Mouse (Mus musculus) kidney, embryonic 15.5 days (tissue): ENCODE data around the gene Tlx2. TPM values are rescaled to one million over a fixed set of nuclear protein-coding genes. Genes with fewer than 3 reads are reported as not detected.

Experiments
- ATAC-seq: fragments of 200-750 bp; cut with Nextera tagmentation; replicated peaks from 2 replicates; pipeline ENCODE4 v1.8.0; 2017; ENCODE audit warnings: moderate TSS enrichment; ENCODE audit not compliant: low FRiP score
- H3K27ac ChIP-seq: fragments of 300-500 bp; sonication (generic); 2 replicates; pipeline ENCODE4 v1.5.1; 2015; ENCODE audit warnings: mild to moderate bottlenecking, inconsistent platforms
- H3K27me3 ChIP-seq: fragments of 300-500 bp; sonication (generic); 2 replicates; pipeline ENCODE4 v1.6.1; 2015; ENCODE audit warnings: inconsistent platforms
- H3K36me3 ChIP-seq: fragments of 300-500 bp; sonication (generic); 2 replicates; pipeline ENCODE4 v1.6.1; 2015; ENCODE audit warnings: inconsistent platforms
- H3K4me1 ChIP-seq: fragments of 300-500 bp; sonication (generic); 2 replicates; pipeline ENCODE4 v1.6.1; 2015; ENCODE audit warnings: inconsistent platforms
- H3K4me2 ChIP-seq: fragments of 300-500 bp; sonication (generic); 2 replicates; pipeline ENCODE4 v1.6.1; 2015; ENCODE audit warnings: moderate library complexity, mild to moderate bottlenecking, inconsistent platforms
- H3K4me3 ChIP-seq: fragments of 300-500 bp; sonication (generic); replicated peaks from 2 replicates; pipeline ENCODE4 v1.5.1; 2015; ENCODE audit warnings: mild to moderate bottlenecking, inconsistent platforms
- H3K9ac ChIP-seq: fragments of 300-500 bp; sonication (generic); 2 replicates; pipeline ENCODE4 v1.6.1; 2015; ENCODE audit warnings: mild to moderate bottlenecking, inconsistent platforms
- H3K9me3 ChIP-seq: fragments of 300-500 bp; sonication (generic); replicated peaks from 2 replicates; pipeline ENCODE4 v1.6.1; 2016; ENCODE audit warnings: inconsistent platforms
- whole genome bisulfite sequencing: fragments of 180-500 bp; shearing (Covaris S2); methylation state at CpG from one replicate; pipeline ENCODE4 v1.1.7; 2015; ENCODE audit warnings: mixed read lengths; 5-methylcytosine and 5-hydroxymethylcytosine counted together
- polyA plus RNA-seq: library from polyadenylated mRNA; unstranded; fragments of >200 nt; fragmentation: Nextera tagmentation; extraction: Ambion mirVana; gene quantifications from 2 replicates; pipeline ENCODE4 v1.2.1, GENCODE M21; 2015

The Tlx2 gene
- polyA plus RNA-seq, 1 experiment from 2014 or later, result 3.6 TPM

GRCm38 (mm10) chr6:83049367-83049766, 20.7 kb downstream of the Tlx2 start:
- 67% methylated on average over 10 of the region's 10 CpGs for WGBS
- no peaks in the 10 kb centered on the region for H3K9me3 ChIP-seq
- H3K4me2 ChIP-seq, result no peak overlapping the region
- ATAC-seq, result no peak
- H3K9ac ChIP-seq, result no peak overlapping the region
- H3K4me1 ChIP-seq, result peaks cover 15% of the 10 kb centered on the region
- no peak overlapping the region for H3K4me3 ChIP-seq
- peaks cover 21% of the 10 kb centered on the region for H3K36me3 ChIP-seq
- no peak overlapping the region for H3K27ac ChIP-seq
- H3K27me3 ChIP-seq, result no peaks in the 10 kb centered on the region

DNA sequence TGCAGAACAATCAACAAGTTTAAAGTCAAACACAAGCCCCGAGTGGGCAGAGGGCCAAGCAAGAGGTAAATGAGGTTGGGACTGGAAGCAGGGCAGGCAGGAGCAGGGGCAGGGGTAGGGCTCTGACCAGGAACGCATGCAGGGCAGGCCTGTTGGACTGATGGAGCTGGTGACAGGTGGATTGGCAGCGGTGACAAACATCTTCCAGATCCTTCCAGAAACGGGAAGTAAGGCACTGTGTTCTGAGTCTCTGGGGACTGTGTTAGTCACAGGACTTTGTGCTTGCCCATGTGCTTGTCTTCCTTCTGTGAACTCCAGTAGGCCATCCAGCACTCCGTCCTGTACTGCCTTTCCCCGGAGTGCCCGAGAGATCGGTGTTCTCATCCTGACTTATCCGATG, 25.4 kb downstream of the Tlx2 start:
- Histone ChIP-seq H3K9me3 (no peaks in the 10 kb centered on the region), H3K36me3 (no peaks in the 10 kb centered on the region), H3K4me2 (no peak overlapping the region), H3K4me3 (no peak overlapping the region), H3K27ac (no peak overlapping the region), H3K9ac (no peak overlapping the region), H3K4me1 (no peaks in the 10 kb centered on the region), H3K27me3 (no peaks in the 10 kb centered on the region)
- ATAC-seq, result no peak
- 76% methylated on average over 9 of the region's 9 CpGs for WGBS

DNA sequence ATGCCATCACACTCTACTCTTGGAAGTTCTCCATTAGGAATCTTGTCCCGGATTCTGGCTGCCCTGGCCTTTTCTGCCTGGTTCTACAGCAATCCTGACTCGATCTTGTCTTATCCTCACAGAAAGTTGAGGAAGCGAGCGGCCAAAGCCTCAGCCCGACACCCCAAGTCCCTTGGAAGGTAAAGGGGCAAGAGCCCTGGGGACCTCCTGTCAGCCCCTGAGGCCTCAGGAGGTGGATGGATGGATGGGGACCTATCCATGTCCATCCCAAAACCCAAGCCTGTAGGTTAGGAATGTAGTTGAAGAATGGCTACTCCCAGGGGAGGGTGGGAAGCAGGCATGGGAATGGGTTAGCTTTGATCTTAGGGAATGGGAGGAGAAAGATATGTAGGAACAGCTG, 26.1 kb downstream of the Tlx2 start:
- H3K4me1 ChIP-seq, result no peaks in the 10 kb centered on the region
- H3K27me3 ChIP-seq, result no peaks in the 10 kb centered on the region
- H3K4me2 ChIP-seq, result no peak overlapping the region
- H3K9me3 ChIP-seq, result no peaks in the 10 kb centered on the region
- no peak for ATAC-seq
- WGBS, result 91% methylated on average over 5 of the region's 5 CpGs
- no peaks in the 10 kb centered on the region for H3K36me3 ChIP-seq
- H3K27ac ChIP-seq, result no peak overlapping the region
- no peak overlapping the region for H3K4me3 ChIP-seq
- no peak overlapping the region for H3K9ac ChIP-seq

- Histone ChIP-seq H3K36me3 (no peaks in the 10 kb centered on the region), H3K4me1 (peaks cover 4% of the 10 kb centered on the region), H3K9me3 (no peaks in the 10 kb centered on the region), H3K27me3 (no peaks in the 10 kb centered on the region), H3K27ac (no peak overlapping the region), H3K4me2 (no peak overlapping the region), H3K9ac (no peak overlapping the region), H3K4me3 (no peak overlapping the region)
- 64% methylated on average over 6 of the region's 6 CpGs for whole genome bisulfite sequencing
- no peak for ATAC-seq
Observed at GRCm38 (mm10) chr6:83043561-83043960, 26.5 kb downstream of the Tlx2 start.

DNA sequence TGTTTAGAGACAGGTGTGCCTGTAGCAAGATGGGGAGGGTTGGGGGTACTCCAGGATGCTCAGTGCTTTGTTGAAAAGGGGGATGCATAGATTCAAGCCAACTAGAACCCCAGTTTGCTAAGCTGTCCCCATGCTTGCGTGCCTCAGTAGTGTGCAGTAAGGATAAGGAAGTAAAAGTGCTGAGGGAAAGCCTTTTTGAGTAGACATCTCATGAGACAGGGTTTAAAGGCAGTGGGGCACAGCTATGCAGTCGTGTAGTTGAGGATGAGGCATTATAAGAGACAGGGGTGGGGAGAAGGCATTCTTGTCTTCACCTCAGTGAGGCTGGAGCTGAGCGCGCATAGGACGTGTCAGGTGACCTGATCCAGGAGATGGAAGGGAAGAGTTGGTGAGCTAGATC, 29.5 kb downstream of the Tlx2 start:
- peaks cover 11% of the 10 kb centered on the region for H3K4me1 ChIP-seq
- no peak overlapping the region for H3K27ac ChIP-seq
- H3K4me3 ChIP-seq, result no peak overlapping the region
- WGBS, result 85% methylated on average over 5 of the region's 5 CpGs
- no peak overlapping the region for H3K9ac ChIP-seq
- no peaks in the 10 kb centered on the region for H3K36me3 ChIP-seq
- no peak overlapping the region for H3K4me2 ChIP-seq
- ATAC-seq, result no peak
- H3K27me3 ChIP-seq, result no peaks in the 10 kb centered on the region
- H3K9me3 ChIP-seq, result no peaks in the 10 kb centered on the region

DNA sequence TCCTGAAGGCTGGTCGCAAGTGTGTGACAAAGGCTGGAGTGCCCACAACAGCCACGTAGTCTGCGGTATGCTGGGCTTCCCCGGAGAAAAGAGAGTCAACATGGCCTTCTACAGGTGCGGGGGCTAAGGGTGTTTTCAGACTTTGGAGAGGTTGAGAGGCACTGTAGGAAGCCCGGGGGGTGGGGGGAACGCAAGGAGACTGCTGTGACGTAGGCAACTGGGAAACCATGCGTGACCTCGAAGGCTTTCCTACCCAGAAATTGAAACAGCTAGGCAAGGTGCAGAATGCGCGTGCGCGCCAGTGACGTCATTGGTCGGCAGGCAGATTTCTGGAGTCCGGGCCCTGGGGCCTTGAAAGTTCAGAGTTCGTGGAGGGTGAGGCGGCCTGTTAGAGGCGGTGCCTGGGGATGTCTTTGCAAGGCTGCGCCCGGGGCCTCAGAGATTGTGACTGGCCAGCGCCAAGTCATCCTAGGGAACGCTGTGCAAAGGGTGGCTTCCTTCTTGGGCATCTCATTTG, 31.5 kb downstream of the Tlx2 start:
- Histone ChIP-seq H3K27ac (0 out of 2 replicates have a peak overlapping the region, but pooled peaks have one; percentile 7), H3K27me3 (no peaks in the 10 kb centered on the region), H3K9ac (no peak overlapping the region), H3K9me3 (no peaks in the 10 kb centered on the region), H3K36me3 (no peaks in the 10 kb centered on the region), H3K4me3 (peak overlapping the region; percentile 30), H3K4me1 (peaks cover 29% of the 10 kb centered on the region), H3K4me2 (peak overlapping the region; percentile 62)
- peak; percentile 65 for ATAC-seq
- WGBS, result 12% methylated on average over 24 of the region's 24 CpGs

GRCm38 (mm10) chr6:83037188-83037587, 32.9 kb downstream of the Tlx2 start:
- no peak overlapping the region for H3K9ac ChIP-seq
- H3K4me2 ChIP-seq, result no peak overlapping the region
- no peak overlapping the region for H3K27ac ChIP-seq
- no peak overlapping the region for H3K4me3 ChIP-seq
- H3K9me3 ChIP-seq, result no peaks in the 10 kb centered on the region
- H3K4me1 ChIP-seq, result peaks cover 39% of the 10 kb centered on the region
- no peaks in the 10 kb centered on the region for H3K27me3 ChIP-seq
- no peaks in the 10 kb centered on the region for H3K36me3 ChIP-seq
- ATAC-seq, result no peak
- WGBS, result 82% methylated on average over 8 of the region's 8 CpGs

DNA sequence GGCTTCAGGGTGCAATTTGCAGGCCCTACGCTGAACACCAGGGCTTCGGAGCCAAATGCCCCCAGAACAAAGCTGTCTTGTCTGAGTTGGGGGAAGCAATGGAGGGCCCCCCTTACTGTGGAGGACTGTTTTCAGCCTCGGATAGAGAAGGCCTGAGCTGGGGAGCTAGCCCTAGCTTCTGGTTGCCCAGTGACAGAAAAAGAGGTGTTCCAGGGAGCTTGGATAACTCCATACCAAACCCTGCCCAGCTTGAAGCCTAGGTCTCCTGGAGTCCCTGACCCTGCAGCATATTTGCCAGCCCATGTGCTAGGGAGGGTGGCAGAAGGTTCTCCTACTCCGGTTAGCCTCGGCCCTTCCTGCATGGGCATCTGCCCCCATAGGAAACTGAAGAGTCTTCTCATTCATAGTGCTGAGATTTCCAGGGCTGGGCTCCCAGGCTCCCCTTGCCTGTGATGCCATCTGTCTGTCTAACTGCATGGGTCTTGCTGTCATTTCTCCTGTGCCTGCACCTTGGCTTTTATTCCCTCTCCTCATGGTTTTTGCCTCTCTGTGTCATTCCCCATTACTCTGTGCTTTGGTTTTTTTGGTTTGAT, 35.5 kb downstream of the Tlx2 start:
- peaks cover 21% of the 10 kb centered on the region for H3K27me3 ChIP-seq
- peak overlapping the region; percentile 71 for H3K4me3 ChIP-seq
- H3K9me3 ChIP-seq, result no peaks in the 10 kb centered on the region
- H3K4me1 ChIP-seq, result peaks cover 51% of the 10 kb centered on the region
- H3K4me2 ChIP-seq, result peak overlapping the region; percentile 93
- ATAC-seq, result 0 out of 2 replicates have a peak, but pooled peaks have one; percentile 4
- 13% methylated on average over 5 of the region's 5 CpGs for WGBS
- peak overlapping the region; percentile 61 for H3K9ac ChIP-seq
- peak overlapping the region; percentile 94 for H3K27ac ChIP-seq
- H3K36me3 ChIP-seq, result peaks cover 13% of the 10 kb centered on the region

- peak within 1 kb of the TSS; percentile 71 for H3K4me3 ChIP-seq
- peaks cover 13% of the 10 kb centered on the region for H3K36me3 ChIP-seq
- WGBS, result under 1% methylated on average over 51 of the region's 51 CpGs
- peak within 1 kb of the TSS; percentile 61 for H3K9ac ChIP-seq
- H3K4me1 ChIP-seq, result peaks cover 47% of the 10 kb centered on the region
- peak within 1 kb of the TSS; percentile 93 for H3K4me2 ChIP-seq
- peaks cover 27% of the 10 kb centered on the region for H3K27me3 ChIP-seq
- H3K9me3 ChIP-seq, result no peaks in the 10 kb centered on the region
- peak within 1 kb of the TSS; percentile 94 for H3K27ac ChIP-seq
- ATAC-seq, result peak; percentile 83
Observed at GRCm38 (mm10) chr6:83033249-83034185, 36.6 kb downstream of the Tlx2 start, which contains the start of the genes Dok1 and Loxl3. Dok1 (minus strand) TSS chr6:83033471. Loxl3 (plus strand) TSS chr6:83034173.

DNA sequence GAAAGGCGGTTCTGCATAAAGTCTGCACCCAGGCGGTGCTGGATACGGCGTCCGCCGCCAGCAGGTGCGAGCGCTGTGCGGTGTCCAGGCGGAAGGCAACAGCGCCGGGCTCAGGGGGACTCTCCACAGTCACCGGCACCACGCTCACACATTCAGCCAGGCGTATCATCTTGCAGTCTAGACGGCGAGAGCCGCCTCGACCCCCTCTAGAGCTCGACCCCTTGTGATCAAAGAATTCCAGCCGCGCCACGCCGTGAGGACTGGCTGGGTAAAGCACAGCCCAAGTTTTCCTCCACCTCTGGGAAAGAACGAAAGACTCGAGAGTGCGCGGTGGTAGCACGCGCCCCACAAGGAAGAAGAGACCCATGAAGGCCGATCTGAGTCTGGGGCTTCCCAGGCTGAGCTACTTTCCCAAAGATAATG, 37.3 kb downstream of the Tlx2 start:
- Histone ChIP-seq H3K4me1 (peaks cover 44% of the 10 kb centered on the region), H3K9me3 (no peaks in the 10 kb centered on the region), H3K9ac (peak overlapping the region; percentile 61), H3K36me3 (peaks cover 13% of the 10 kb centered on the region), H3K27me3 (peaks cover 31% of the 10 kb centered on the region), H3K27ac (peak overlapping the region; percentile 94), H3K4me2 (peak overlapping the region; percentile 93), H3K4me3 (peak overlapping the region; percentile 71)
- 0% methylated on average over 31 of the region's 31 CpGs for WGBS
- peak; percentile 71 for ATAC-seq

DNA sequence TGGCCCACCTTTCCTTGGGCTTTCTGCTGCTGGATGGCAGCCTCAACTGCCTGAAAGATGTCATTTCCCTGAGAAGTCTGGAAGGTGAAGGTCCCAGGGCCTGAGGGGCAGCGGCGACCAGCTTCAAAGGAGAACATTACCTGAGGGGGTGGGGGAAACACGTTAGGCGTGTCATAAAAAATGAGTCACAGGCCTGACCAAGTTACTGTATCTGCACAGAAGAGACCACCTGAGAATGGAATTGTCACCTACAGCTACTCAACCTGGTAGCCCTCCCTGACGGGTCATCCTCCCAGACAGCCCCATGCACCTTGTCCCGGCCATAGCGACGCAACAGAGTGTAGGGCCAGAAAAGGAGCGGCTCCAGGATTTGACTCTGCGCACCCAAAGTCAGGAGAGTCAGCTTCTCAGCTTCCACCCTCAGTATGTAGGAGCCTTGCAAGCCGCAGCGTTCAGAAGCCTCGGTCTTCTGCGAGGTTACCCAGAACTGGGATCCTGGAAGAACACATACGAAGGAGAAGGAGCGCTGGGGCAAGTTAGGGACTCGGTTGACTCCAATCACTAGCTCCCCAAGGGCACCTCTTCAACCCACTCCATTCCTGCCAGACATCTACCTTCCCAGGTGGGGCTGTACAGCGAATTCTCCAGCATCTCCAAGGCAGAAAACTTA, 38.0 kb downstream of the Tlx2 start:
- H3K36me3 ChIP-seq, result peaks cover 13% of the 10 kb centered on the region
- peaks cover 31% of the 10 kb centered on the region for H3K27me3 ChIP-seq
- no peak overlapping the region; the same call in 1 of the 2 replicates for H3K27ac ChIP-seq
- peaks cover 49% of the 10 kb centered on the region for H3K4me1 ChIP-seq
- peak overlapping the region; percentile 93 for H3K4me2 ChIP-seq
- ATAC-seq, result no peak
- H3K4me3 ChIP-seq, result peak overlapping the region; percentile 71
- no peaks in the 10 kb centered on the region for H3K9me3 ChIP-seq
- 35% methylated on average over 18 of the region's 18 CpGs for WGBS
- peak overlapping the region; percentile 61 for H3K9ac ChIP-seq
